Mouse (Mus musculus) midbrain, embryonic 15.5 days (tissue): ENCODE results near the gene Lbr. TPM values are rescaled to one million over a fixed set of nuclear protein-coding genes. Genes with fewer than 3 reads are reported as not detected.
A peak's percentile ranks its signal among the peaks of the same experiment; 100 is the strongest.

Source experiments
- ATAC-seq: fragments of 200-750 bp; cut with Nextera tagmentation; replicated peaks from 2 replicates; pipeline ENCODE4 v1.8.0; 2017; ENCODE audit warnings: moderate TSS enrichment
- H3K27ac ChIP-seq: fragments of 300-500 bp; sonication (generic); 2 replicates; pipeline ENCODE4 v1.5.1; 2015; ENCODE audit warnings: mild to moderate bottlenecking, inconsistent platforms
- H3K27me3 ChIP-seq: fragments of 300-500 bp; sonication (generic); replicated peaks from 2 replicates; pipeline ENCODE4 v1.6.1; 2015; ENCODE audit warnings: inconsistent platforms
- H3K36me3 ChIP-seq: fragments of 300-500 bp; sonication (generic); replicated peaks from 2 replicates; pipeline ENCODE4 v1.6.1; 2015; ENCODE audit warnings: inconsistent platforms
- H3K4me1 ChIP-seq: fragments of 300-500 bp; sonication (generic); 2 replicates; pipeline ENCODE4 v1.6.1; 2015; ENCODE audit warnings: inconsistent platforms
- H3K4me2 ChIP-seq: fragments of 300-500 bp; sonication (generic); 2 replicates; pipeline ENCODE4 v1.6.1; 2015; ENCODE audit warnings: inconsistent platforms, mild to moderate bottlenecking, moderate library complexity
- H3K4me3 ChIP-seq: fragments of 300-500 bp; sonication (generic); 2 replicates; pipeline ENCODE4 v1.5.1; 2015; ENCODE audit warnings: mild to moderate bottlenecking, inconsistent platforms
- H3K9ac ChIP-seq: fragments of 300-500 bp; sonication (generic); 2 replicates; pipeline ENCODE4 v1.6.1; 2015; ENCODE audit warnings: mild to moderate bottlenecking, inconsistent platforms
- H3K9me3 ChIP-seq: fragments of 300-500 bp; sonication (generic); 2 replicates; pipeline ENCODE4 v1.6.1; 2016; ENCODE audit warnings: inconsistent platforms
- WGBS: fragments of 180-500 bp; shearing (Covaris S2); methylation state at CpG from one replicate; pipeline ENCODE4 v1.1.7; 2015; ENCODE audit warnings: mixed read lengths; 5-methylcytosine and 5-hydroxymethylcytosine counted together
- polyA plus RNA-seq: library from polyadenylated mRNA; unstranded; fragments of >200 nt; fragmentation: Nextera tagmentation; extraction: Ambion mirVana; gene quantifications from 2 replicates; pipeline ENCODE4 v1.2.1, GENCODE M21; 2015

Lbr gene
- polyA plus RNA-seq, 1 experiment from 2014 or later = 27.9 TPM

DNA sequence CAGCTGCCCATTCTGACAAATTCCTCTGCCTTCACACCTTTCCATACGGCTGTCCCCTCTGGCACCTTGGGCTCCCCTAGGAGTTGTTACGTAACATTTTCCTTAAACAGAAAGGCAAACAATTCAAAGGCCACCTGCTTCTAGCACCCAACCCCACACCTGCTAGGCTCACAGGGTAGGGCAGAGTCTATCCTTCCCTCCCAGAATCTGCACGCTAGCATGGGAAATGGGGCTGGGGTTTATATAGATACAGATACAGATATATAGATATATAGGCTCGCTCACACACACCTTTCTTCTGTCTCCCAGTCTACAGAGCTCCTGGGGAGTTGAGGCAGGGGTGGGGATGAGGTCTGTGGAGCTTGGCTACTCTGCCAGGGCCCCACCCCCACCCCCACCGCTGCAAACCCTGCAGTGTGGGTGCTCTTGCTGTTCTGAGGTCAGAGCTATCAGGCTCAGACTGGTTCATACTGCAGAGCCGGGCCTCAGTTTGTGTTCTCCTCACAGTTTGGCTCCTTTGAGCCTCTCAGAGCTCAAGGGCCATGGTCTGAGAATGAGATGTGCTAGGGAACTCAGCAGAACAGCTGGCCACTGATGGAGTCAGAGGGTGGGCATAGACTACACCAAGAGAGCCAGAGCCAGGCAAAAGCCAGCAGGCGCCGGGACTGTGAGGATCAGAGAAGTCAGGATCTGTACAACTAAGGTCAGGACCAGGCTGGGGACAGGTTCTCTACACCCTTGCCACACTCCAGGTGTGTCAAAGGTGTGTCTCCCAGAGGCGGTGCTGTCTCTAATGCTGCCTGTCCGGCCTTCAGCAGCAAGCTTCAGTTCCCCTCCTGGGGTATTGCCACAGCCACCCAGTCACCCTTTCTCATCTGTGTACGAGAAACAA is 22.4 kb upstream of the Lbr start:
- WGBS = 79% methylated on average over 11 of the region's 11 CpGs
- ATAC-seq = no peak

DNA sequence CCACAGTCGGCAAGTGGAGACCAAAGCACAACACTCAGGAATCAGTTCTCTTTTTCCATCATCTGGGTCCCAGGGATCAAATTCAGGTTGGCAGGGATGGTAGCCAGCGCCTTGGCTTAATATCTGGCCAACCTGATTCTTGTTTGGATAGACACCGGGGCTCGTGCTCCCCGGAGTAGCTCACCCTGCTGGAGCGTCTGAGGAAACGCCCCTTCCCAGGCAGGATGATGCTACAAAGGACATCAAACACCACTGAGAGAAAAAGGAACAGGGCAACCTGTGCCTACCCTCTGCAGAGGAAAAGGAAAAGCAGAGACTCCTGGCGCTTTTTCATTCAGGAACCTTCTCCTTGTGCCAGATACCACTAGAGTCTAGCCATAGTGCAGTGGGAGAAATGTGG is 20.6 kb upstream of the Lbr start:
- H3K27ac ChIP-seq = no peak overlapping the region
- no peak overlapping the region for H3K4me2 ChIP-seq
- H3K4me1 ChIP-seq = 0 out of 2 replicates have a peak, but pooled peaks cover 4% of the 10 kb centered on the region
- no peak overlapping the region for H3K4me3 ChIP-seq
- H3K9me3 ChIP-seq = no peaks in the 10 kb centered on the region
- no peak for ATAC-seq
- H3K36me3 ChIP-seq = no peaks in the 10 kb centered on the region
- no peak overlapping the region for H3K9ac ChIP-seq
- WGBS = 37% methylated on average over 8 of the region's 8 CpGs
- no peaks in the 10 kb centered on the region for H3K27me3 ChIP-seq

More for the DNA sequence above, 22.4 kb upstream of the Lbr start:
- Histone ChIP-seq H3K27me3 (no peaks in the 10 kb centered on the region), H3K4me2 (no peak overlapping the region), H3K9ac (no peak overlapping the region), H3K36me3 (no peaks in the 10 kb centered on the region), H3K4me3 (no peak overlapping the region), H3K4me1 (0 out of 2 replicates have a peak, but pooled peaks cover 4% of the 10 kb centered on the region), H3K27ac (no peak overlapping the region), H3K9me3 (no peaks in the 10 kb centered on the region)

DNA sequence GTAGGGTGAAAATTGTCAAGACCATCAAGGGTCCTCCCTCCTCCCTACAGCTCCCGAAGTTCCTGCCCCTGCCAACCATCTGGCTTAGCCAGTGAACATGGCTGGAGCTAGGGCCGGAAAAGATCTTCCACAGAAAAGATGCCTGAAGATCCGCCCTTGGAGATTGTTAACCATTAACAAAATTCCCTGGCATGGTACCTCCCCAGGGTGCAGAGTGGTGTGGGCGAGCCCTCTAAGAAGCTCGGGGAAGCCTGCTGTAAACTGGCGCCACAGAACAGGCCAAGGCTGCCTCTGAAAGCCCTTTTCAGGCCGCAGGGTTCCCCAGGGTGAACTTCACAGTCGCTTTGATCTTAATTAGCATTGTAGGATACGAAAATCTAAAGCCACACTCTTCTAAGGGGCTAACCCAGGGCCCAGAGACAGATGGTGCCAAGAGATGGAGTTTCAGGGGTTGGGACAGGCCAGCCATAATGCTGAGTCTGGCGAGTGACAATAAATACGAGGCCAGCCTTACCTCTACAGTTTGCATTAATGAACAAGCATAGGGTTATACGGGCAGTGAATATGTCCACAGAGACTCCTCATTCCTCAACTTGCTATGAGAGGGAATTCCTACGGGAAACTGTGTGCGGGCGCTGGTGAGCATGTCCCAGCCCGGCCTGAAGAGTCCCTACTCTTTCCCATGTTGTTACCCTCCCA is 20.0 kb upstream of the Lbr start:
- H3K27ac ChIP-seq = no peak overlapping the region
- no peaks in the 10 kb centered on the region for H3K36me3 ChIP-seq
- no peak overlapping the region for H3K9ac ChIP-seq
- H3K4me1 ChIP-seq = 0 out of 2 replicates have a peak, but pooled peaks cover 4% of the 10 kb centered on the region
- no peaks in the 10 kb centered on the region for H3K27me3 ChIP-seq
- ATAC-seq = no peak
- H3K9me3 ChIP-seq = no peaks in the 10 kb centered on the region
- H3K4me3 ChIP-seq = no peak overlapping the region
- H3K4me2 ChIP-seq = no peak overlapping the region
- 44% methylated on average over 16 of the region's 16 CpGs for WGBS

GRCm38 (mm10) chr1:181861181-181861902 is 18.5 kb upstream of the Lbr start:
- 72% methylated on average over 2 of the region's 2 CpGs for WGBS
- 0 out of 2 replicates have a peak, but pooled peaks cover 4% of the 10 kb centered on the region for H3K4me1 ChIP-seq
- no peak for ATAC-seq

DNA sequence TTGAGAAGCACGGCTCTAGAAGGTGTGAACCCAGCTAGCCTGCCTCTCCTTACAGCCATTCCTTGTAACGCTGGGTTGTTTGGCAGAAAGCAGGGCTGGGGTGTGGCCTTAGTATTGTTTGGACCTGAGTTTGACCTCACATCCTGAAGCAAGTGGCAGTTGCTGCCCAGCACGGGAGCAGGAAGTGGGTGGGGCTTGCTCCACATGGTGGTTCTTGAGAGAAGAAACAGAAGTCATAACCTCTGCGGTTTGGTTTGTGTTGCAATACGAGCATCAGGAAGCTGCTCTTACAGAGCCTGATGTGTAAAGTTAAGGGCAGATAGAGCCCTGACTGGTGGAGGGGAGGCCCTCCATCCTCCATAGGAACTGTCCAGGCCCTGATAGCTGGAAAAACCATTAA is 17.8 kb upstream of the Lbr start:
- Histone ChIP-seq H3K27ac (no peak overlapping the region), H3K4me3 (no peak overlapping the region), H3K36me3 (no peaks in the 10 kb centered on the region), H3K4me2 (no peak overlapping the region), H3K9me3 (no peaks in the 10 kb centered on the region), H3K9ac (no peak overlapping the region), H3K4me1 (0 out of 2 replicates have a peak, but pooled peaks cover 4% of the 10 kb centered on the region), H3K27me3 (no peaks in the 10 kb centered on the region)
- no peak for ATAC-seq
- WGBS = 61% methylated on average over 5 of the region's 5 CpGs

More at GRCm38 (mm10) chr1:181861181-181861902, 18.5 kb upstream of the Lbr start:
- no peak overlapping the region for H3K4me3 ChIP-seq
- no peaks in the 10 kb centered on the region for H3K27me3 ChIP-seq
- no peak overlapping the region for H3K4me2 ChIP-seq
- H3K27ac ChIP-seq = no peak overlapping the region
- no peaks in the 10 kb centered on the region for H3K9me3 ChIP-seq
- no peaks in the 10 kb centered on the region for H3K36me3 ChIP-seq
- H3K9ac ChIP-seq = no peak overlapping the region

GRCm38 (mm10) chr1:181856329-181856728 is 13.5 kb upstream of the Lbr start:
- no peaks in the 10 kb centered on the region for H3K27me3 ChIP-seq
- no peak overlapping the region for H3K9ac ChIP-seq
- H3K9me3 ChIP-seq = no peaks in the 10 kb centered on the region
- H3K36me3 ChIP-seq = no peaks in the 10 kb centered on the region
- WGBS = 82% methylated on average over 2 of the region's 2 CpGs
- no peak overlapping the region for H3K4me3 ChIP-seq
- no peak overlapping the region for H3K4me2 ChIP-seq
- H3K4me1 ChIP-seq = no peaks in the 10 kb centered on the region
- H3K27ac ChIP-seq = no peak overlapping the region
- ATAC-seq = no peak

GRCm38 (mm10) chr1:181854829-181855228 is 12.0 kb upstream of the Lbr start:
- Histone ChIP-seq H3K36me3 (no peaks in the 10 kb centered on the region), H3K4me1 (no peaks in the 10 kb centered on the region), H3K4me3 (no peak overlapping the region), H3K9ac (no peak overlapping the region), H3K27ac (no peak overlapping the region), H3K4me2 (no peak overlapping the region), H3K27me3 (no peaks in the 10 kb centered on the region), H3K9me3 (no peaks in the 10 kb centered on the region)
- ATAC-seq = no peak
- 95% methylated on average over 2 of the region's 2 CpGs for WGBS

DNA sequence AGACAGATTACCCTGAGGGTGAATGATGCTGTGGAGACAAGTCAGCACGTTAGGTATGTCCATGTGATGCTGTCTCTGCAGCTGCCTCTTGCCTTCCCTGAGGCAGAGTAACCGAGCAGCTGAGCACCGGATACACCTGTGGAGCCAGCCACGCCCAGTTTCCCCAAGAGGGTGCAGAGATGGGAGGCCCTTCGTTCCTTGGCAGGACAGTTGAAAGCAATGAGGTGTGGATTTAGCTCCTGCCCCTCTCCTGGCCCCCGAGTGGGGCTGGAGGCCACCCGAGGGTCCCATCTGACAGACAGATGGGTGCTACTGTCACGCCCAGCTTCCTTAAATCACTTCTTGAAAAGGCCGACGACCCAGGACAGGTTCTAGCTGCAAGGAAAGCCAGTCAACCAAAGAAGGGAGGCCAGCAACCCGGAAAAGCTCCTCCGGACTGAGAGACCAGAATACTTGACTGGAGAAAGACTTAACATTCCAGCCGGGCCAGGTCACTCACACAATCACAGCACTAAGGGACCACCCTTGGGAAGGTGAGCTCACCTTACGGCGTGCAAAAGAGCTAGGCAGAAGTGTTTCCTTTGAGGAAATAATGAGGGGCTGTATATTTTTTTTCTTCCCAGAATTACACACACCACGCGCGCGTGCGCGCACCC is 10.4 kb upstream of the Lbr start:
- H3K27ac ChIP-seq = no peak overlapping the region
- no peak for ATAC-seq
- no peaks in the 10 kb centered on the region for H3K9me3 ChIP-seq
- no peaks in the 10 kb centered on the region for H3K27me3 ChIP-seq
- no peak overlapping the region for H3K4me3 ChIP-seq
- no peaks in the 10 kb centered on the region for H3K4me1 ChIP-seq
- peak overlapping the region; percentile 39 for H3K4me2 ChIP-seq
- WGBS = 13% methylated on average over 21 of the region's 21 CpGs
- H3K36me3 ChIP-seq = no peaks in the 10 kb centered on the region
- H3K9ac ChIP-seq = no peak overlapping the region

DNA sequence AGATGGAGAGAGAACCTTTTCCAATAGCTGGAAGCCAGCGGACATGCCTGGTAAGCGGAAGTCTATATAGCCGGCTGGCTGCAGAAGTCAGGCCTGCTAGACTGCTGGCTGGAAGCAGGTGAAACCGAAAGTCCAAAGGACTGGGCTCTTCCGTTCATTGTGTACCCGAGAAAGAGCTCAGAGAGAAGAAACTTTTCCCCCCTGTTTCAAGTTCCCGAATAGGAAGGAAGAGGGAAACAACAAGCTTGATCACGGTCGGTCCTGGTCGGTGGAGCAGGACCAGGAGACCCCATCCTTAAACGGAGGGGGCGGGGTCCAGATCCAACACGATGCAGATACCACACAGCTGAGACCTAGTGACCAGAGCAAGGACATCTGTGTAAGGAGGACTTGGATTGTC is 9.6 kb upstream of the Lbr start:
- Histone ChIP-seq H3K4me1 (no peaks in the 10 kb centered on the region), H3K4me2 (no peak overlapping the region), H3K9me3 (no peaks in the 10 kb centered on the region), H3K36me3 (no peaks in the 10 kb centered on the region), H3K9ac (no peak overlapping the region), H3K27ac (no peak overlapping the region), H3K4me3 (no peak overlapping the region), H3K27me3 (no peaks in the 10 kb centered on the region)
- 51% methylated on average over 13 of the region's 13 CpGs for WGBS
- ATAC-seq = no peak

GRCm38 (mm10) chr1:181851521-181852310 is 8.9 kb upstream of the Lbr start:
- H3K4me1 ChIP-seq = no peaks in the 10 kb centered on the region
- H3K36me3 ChIP-seq = no peaks in the 10 kb centered on the region
- no peak overlapping the region for H3K4me2 ChIP-seq
- WGBS = 88% methylated on average over 12 of the region's 12 CpGs
- H3K9me3 ChIP-seq = no peaks in the 10 kb centered on the region
- no peak overlapping the region for H3K9ac ChIP-seq
- H3K27ac ChIP-seq = no peak overlapping the region
- H3K27me3 ChIP-seq = no peaks in the 10 kb centered on the region
- no peak for ATAC-seq
- H3K4me3 ChIP-seq = no peak overlapping the region

- Histone ChIP-seq H3K9me3 (no peaks in the 10 kb centered on the region), H3K27ac (no peak overlapping the region), H3K4me2 (no peak overlapping the region), H3K4me3 (no peak overlapping the region), H3K9ac (no peak overlapping the region), H3K27me3 (no peaks in the 10 kb centered on the region), H3K4me1 (no peaks in the 10 kb centered on the region), H3K36me3 (no peaks in the 10 kb centered on the region)
- no peak for ATAC-seq
- WGBS = 88% methylated on average over 4 of the region's 4 CpGs
Measured at GRCm38 (mm10) chr1:181850441-181850840, 7.6 kb upstream of the Lbr start.
